Mouse (Mus musculus): ENCODE results near the gene Sh3bp4.

Gene Sh3bp4

DNA sequence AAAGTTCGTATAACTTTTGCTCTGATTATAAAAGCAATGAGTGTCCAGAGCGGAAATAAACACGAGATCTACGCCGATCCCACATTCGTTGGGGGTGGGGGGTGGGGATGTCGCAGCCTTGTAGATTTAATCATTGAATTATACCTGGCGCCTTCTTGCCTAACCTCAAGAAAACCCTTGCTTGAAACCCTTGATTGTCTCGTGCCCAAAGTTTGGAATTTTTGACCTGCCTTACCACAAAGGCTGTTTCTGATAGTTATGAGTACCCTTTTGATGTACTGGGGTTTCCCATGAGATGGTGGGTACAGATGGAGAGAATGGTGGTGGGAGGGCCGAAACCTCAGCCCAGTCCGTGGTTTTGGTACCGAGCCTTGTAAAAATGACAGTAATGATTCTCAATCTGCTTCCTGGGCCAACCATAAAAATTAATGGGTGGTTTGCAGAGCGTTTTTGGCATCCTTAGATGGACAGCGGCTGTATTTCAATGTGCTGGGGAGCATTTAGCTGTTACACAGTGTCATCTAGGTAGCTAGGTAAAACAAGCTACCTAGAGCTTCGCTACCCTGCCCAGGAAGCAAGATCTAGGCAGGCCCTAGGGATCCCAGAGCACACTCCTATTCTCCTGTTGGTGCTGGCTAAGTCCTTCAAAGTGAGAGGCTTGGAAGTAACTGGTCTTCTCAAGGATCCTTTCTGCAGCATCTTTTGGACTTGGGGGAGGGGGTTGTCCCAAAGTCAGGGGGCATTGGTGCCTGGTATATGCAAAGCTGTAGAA, 1.3 kb downstream of the Sh3bp4 start:
- no peak for DNase-seq (ENCODE audit: low spot score in 2 of 2)

DNA sequence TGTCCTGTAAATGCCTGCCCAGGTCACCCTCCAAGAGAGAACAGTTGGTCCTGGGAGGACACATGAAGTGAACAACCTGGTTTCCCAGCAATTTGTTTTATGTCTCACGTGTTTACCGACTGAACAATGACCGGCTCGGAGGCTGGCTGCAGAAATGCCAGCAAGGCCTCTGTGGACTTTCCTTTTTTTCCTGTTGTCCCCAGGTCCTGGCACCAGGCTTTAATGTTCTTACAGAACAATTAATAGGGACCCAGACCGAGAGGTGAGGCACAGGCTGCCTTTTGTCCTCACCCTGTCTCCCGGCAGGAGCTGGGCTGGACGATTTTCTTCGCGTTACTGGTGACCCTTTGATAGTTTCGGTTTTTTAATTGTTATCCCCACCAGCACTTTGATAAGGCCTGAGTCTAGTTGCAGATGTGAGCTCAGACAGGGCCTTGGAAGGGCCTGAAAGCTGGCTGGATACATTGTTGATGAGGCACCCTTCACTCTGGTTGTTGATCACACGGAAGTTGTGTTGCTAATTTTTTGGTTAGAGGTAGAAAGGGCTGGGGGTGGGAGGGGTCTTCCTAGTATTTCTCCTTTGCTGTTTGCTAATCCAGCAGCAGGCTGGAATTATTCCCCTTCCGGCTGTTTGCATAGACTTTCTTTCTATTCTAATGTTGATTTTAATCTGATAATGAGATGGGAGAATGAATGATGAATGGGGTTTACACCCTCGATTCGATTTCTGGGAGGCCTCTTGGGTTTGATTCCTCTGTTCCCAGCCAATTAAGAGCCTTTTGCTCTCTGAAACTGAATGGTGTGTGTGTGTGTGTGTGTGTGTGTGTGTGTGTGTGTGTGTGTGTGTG, 2.2 kb downstream of the Sh3bp4 start:
- no peak for DNase-seq (ENCODE audit: low spot score in 2 of 2)

DNA sequence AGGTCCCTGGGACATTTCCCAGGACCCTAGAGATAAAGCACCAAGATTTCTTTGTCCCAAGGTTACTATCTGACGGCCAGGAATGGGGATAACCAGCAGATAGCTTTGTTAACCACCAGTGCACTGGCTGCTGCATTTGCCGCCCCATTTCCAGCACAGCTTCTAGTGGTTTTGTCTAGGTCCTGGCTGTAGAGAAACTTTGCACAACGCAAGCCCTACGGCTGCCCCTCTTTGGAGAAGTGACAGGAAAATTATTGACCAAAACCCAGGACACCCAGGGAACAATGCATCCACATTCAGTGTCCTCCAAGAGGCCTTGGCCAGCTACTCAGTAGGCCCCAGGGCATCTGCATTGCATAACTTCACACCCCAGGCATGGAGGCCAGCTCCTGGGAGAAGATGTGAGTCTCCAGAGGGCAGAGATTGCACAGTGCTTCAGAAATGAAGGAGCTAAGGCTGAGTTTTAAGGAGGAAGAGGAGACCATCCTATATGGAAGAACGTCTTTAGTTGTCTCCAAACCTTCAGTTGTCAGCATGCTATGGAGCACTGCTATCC, 3.2 kb downstream of the Sh3bp4 start:
- DNase-seq (ENCODE audit: low spot score in 2 of 2), result no peak

DNA sequence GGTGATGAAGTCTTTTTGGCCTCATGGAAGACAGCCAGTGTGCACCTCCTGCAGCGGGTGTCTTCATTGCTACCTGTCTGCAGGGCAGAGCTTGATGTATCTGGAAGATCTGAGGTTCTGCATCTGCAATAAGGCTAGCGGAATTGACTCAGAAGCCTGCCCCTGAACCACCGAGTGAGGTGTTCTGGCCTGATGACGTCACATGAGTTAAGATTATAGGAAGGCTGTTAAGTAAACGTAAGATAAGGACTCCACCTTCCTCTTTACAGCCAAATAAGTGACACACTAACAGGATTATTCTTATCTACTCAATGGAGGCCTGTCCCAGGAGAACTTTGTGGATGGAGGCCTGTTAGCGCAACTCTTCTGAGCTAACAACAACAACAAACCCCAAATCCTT, 4.5 kb downstream of the Sh3bp4 start:
- DNase-seq (ENCODE audit: low spot score in 2 of 2), result no peak

DNA sequence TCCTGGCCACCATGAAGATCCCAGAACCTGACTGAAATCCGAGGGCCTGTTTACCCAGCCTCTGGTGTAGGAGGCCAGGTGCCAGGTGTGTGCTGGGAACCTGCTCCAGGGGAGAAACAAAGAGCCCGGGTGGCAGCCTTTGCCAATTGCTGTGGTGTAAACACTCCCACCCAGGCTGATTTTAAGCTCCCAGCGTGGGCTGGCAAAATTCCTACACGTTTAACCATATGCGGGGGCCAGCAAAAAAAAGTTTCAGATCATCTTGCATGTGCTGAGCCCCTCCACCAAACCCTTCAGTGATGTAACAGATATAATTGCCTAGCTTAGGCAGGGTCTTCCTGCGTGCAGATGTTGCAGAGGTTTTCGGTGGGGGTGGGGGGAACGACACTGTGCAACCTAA, 4.9 kb downstream of the Sh3bp4 start:
- peak in 1 of 2 experiments; percentile 17 for DNase-seq (ENCODE audit: low spot score in 2 of 2)

DNA sequence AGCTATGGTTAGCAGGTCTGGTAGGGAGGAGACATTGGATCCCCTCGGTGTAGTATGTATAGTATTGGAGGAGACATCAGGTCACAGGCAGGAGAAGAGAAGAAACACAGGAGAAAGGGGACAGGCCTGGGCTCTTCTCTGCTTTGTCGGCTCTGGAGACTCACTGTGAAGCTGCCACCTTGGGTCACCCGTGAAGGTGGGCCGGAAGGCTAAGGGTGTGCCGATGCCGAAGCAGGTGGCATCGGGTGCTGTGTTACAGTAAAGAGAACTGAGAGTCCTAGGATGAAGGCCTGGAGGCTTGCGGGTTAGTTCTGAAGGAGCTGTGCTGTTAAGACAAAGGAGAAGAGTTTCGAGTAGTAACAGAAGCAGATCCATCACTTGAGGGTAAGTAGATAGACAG, 6.6 kb downstream of the Sh3bp4 start:
- peak in 1 of 2 experiments; percentile 6 for DNase-seq (ENCODE audit: low spot score in 2 of 2)

DNA sequence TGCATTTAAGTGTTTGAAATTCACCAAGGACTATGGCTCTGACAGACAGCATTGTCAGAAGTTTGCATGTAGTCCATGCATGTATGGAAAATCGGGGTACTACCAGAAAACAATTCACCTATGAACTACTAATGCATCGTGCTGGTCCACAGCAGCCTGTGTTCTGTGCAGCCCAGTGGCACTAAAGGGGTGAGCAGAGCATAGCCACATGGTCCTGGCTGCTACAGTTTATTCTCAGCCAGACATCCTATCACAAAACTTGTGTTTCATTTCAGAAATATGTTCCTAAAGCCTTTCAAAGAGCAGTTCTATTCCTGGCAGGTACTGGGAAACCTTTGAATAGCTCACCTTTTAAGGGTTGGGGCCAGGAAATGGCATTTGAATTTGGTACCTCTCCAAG, 8.0 kb downstream of the Sh3bp4 start:
- DNase-seq (ENCODE audit: low spot score in 2 of 2), result no peak

DNA sequence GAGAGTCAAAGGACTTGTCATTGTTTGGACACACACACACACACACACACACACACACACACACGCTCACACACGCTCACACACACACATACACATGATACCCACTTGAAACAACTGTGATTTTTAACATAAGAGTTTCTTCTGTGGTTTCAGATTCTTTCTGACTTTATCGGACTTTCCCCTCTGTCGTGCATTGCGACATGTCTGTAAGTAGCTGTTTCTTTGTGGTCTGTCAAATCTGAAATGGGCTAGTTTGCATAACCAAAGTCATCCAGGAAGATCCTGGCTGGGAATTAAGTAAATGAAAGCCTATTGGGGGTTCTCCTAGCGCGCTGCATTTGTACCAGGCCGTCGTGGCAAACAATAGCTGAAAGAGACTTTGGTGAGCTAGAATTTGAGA, 8.5 kb downstream of the Sh3bp4 start:
- no peak for DNase-seq (ENCODE audit: low spot score in 2 of 2)

DNA sequence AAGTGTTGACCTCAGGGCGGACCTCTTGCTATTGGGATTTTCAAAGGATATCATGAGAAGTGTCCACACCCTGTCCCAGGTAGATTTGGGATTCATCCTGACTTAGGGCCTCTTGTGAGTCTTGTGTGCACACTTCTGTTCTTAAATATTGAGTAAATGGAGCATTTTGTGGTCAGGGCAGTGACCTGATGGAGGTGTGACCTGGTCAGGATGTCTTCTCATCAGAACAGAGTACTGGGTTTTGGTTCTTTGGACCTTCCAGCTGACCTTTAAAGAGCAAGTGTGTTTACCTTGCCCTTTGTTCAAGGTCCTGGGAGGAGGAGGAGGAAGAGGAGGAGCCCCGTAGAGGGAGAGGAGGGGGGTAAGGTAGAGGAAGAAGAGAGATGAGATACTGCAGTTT, 9.0 kb downstream of the Sh3bp4 start:
- DNase-seq (ENCODE audit: low spot score in 2 of 2), result no peak

DNA sequence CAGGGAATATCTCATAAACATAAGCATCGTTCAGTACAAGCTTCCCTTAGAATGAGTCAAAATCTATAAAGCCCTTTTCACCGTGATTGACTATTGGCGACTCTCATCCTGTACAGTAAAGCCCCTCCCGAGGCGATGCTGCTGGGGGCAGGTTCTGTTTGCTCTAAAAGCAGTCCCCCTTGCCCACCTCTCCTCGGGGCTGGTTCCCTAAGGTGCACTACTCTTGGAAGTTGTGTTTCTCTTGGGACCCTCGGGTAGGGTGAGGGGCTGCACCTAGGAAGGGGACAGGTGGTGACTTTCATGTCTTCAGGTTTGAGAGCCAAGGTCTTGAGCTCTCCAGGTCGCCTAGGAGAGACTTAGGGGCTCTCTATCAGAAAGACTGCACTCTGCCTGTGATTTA, 10.2 kb downstream of the Sh3bp4 start:
- DNase-seq (ENCODE audit: low spot score in 2 of 2), result no peak

DNA sequence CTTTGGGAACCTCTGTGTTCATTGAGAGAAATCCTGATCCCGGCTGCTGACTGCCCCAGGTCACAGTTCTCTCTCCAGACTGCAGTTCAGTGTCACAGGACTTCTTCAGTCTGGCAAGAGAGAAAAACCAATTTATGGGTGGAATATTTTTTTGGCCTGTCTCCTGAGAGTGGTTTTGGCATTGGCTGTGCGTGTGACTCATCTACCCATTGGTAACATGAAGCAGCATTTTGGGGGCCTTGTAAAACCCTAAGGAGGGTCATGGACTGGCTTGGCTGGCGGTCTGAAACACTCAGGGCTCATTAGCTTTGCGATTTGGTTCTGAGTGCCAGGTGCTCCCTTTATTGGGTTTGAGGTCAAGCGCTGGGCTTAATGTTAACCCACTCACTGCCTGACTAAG, 10.6 kb downstream of the Sh3bp4 start:
- DNase-seq (ENCODE audit: low spot score in 2 of 2), result peak in 1 of 2 experiments; percentile 11

DNA sequence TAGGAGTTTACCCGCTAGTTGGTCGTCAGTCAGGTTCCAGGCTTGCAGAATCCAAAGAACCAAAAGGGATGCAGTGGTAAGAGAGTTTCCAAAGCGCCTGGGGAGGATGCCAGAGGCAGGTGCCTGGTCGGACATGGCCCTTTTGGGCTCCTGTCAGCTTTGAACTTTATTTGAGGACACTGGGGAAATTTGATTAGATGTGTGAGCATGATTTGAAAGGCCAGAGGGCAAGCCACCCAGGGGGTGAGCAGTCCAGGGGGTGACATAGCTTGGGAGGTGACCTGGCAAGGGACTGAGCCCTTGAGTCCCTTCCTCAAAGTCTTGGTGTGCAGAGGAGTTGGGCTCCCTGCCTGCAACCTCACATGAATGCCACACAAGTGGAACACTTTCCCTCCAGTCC, 11.2 kb downstream of the Sh3bp4 start:
- no peak for DNase-seq (ENCODE audit: low spot score in 2 of 2)

DNA sequence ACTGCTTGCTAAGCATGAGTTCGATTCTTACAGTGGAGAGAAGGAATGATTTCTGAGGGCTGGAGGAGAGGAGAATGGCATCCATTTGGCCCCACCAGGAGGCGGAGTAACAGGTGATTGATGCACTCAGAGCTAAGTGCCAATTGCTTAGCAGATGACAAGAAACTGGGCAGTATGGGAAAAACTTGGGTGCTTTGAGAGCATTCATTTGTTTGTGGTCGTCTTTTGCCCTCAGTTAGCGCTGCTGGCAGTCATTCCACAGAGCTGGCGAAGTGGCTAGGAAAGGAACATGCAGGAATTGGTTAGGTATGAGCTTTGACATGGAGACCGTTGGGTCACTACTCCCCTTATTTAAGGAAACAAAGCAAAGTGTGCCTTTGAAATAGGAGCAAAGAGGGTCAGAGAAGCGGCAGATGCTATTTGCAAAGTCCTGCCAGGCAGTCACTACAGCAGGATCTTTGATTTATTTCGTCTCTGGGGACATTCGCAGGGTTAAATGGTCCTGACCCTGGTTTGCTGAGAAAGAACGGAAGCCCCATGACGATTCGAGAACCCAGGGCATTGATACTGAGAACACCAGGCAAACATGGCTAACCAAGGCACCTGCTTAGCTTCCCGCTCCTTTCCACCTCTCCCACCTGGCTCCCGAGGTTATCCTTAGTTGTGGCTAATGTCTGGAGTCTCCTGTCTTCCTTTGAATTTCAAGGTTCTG, 12.1 kb downstream of the Sh3bp4 start:
- DNase-seq (ENCODE audit: low spot score in 2 of 2), result no peak

DNA sequence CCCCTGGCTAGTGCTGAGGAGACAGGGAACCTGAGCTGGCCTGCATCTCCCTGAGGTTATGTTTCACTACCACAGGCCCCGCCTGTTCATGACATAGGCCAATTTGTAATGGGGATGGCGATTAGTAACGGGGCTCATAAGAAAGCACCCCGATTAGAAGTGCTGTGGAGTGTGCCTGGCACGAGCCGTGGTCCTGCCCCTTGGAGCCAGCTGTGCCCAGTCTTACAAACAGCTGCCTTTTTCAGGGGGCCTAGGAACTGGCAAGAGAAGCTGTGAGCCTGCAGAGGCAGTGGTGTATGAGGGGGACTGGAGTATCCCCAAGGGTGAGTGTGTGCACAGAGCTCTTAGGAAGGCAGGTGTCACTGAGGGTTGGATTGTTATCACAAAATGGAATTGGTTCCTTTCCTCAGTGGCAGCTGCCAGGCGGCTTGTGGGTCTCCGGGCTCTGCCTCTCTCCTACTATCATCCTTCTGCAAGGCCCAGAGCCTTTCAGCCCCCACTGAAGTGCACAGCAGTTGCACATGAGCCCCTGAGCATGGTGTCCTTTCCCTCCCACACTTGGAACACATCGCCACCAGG, 16.4 kb downstream of the Sh3bp4 start:
- DNase-seq (ENCODE audit: low spot score in 2 of 2), result peak in 1 of 2 experiments; percentile 20

DNA sequence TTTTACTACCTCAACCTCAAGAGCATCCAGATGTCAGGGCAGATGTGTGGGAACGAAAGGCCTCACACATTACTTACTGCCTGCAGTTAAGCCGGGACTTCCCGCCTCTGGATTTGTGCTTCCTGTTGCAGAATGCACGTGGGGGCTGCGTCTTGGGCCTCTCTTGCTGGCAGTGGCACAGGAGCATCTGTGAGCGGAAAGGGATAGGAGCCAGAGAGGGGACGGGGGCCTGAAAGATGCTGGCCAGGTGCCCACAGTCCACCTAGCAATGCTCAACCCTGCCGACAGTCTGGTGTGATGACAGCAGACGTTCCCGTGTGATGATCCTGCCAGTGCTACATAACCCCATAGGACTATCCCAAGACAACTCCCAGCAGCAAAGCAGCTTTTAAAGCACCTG, 17.9 kb downstream of the Sh3bp4 start:
- peak; percentile 20 to 40 for DNase-seq (ENCODE audit: low spot score in 2 of 2)

DNA sequence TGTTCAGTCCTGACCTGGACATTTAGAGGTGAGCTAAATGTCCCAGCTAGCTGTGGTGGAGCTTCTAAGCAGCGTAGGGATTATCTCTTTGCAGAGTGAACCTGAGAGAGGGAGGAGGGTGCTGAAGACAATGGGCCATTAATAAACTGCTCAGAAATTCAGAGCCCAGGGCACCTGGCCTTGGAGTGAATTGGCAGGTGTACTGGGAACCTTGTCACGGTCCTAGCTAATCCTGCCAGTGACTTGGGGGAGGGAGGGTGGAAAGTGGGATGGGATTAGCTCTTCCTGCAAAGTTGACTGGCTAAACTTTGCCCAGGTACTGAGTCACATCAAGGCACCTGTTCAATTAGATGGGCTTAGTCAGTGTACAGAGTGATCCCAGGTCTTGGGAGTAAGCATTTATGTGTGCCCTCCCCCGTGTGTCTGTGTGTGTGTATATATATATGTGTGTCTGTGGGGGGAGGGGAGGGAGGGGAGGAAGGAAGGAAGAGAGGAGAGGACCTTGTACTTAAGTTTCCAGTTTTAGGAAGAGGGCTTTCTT, 18.6 kb downstream of the Sh3bp4 start:
- no peak for DNase-seq (ENCODE audit: low spot score in 2 of 2)

DNA sequence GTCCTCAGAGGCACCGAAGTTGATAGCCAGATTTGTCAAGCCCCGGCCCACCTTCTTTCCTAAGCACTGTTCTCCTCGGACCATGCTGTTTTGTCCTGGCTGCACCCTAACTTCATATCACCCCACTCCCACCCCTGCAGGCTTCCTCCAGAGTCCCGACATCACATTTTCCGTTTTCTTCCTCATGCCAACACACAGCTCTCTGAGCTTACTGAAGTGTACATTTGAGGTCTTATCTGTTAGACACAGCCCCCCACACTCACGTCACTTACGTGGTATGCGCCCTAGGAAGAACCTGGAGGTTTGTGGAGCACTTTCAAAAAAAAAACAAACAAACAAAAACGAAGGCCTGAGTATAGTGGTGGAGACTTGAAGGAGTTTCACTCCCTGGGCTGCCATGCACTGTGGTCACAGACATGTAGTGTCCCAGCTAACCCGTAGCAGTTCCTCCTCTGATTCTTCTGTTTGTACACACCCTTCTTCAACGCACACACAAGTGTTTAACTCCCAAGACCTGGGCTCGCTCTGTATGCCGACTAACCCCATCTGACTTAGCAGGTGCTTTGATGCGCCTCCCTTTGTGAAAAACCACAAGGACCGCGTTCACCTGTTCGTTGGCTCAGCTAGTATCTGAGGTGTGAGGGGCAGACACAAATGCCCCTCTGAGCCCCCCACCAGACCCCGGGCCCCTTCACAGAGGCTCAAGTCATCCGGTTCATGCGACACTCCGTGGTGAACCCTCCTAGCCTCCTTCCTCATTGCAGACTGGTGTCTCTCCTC, 19.8 kb downstream of the Sh3bp4 start:
- no peak for DNase-seq (ENCODE audit: low spot score in 2 of 2)

DNA sequence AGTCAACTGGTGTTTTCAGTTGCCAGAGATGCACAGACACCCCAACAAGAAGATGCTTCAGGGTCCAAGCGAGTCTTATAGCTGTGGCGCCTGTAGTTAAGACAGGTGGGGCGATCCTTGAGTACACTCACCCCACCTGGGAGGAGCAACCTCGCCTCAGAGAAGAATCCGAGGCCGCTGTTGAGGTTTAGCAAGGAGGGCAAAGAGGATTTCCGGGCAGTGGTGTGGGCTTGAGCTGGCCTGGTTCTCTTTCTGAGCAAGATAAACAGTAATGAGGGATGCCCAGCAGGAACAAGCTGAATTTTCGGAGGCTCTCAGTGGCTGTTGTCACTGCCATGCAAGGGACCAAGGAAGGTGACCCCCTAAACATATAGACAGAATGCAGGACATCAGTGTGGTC, 20.5 kb downstream of the Sh3bp4 start:
- DNase-seq (ENCODE audit: low spot score in 2 of 2), result no peak

DNA sequence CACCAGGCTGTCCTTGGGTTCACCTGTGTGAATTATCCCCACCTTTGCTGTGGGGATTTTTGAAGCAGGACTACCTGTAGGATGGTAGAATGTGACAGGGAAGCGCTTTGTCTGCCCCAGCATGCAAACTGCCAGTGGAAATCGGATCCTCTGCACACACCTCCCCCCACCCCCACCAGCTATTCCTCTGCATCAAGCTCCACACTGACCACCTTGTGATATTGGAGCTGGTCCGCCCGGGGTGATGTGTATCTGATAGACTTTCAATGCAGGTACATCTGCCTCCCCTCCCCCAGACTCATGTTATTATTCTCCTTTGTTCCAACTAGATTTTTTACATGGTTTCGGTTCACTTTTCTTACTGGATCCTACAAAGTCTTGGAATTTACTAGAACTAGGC, 21.8 kb downstream of the Sh3bp4 start:
- no peak for DNase-seq (ENCODE audit: low spot score in 2 of 2)

DNA sequence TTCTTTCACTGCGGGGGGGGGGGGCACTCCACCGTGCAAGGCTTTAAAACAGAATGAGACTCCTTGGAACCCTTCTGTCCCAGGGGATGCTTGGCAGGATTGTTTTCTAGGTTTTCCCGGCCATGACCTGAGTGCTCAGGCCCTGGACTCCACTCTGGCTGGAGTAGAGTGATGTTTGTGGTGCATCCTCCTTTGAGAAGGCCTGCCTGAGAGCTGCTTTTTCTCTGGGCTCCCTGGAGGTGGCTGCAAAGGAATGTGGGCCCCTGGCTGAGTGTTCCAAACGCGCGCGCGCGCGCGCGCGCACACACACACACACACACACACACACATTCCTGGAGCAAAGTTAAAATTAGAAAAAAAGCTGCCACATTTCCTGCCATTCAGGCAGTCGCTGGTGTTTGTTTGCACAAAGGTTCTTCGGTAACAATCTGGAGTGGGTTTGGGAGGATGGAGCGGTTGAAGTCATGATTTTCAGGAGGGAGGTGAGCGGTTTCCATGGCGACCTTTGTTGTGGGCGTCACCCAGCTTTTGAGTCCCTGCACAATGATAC, 22.3 kb downstream of the Sh3bp4 start:
- no peak for DNase-seq (ENCODE audit: low spot score in 2 of 2)

Data from cerebellum, postnatal 4 days (tissue).